Mouse (Mus musculus): ENCODE measurements around the gene Hectd2. TPM values are rescaled to one million over a fixed set of nuclear protein-coding genes. Genes with fewer than 3 reads are reported as not detected.

The Hectd2 gene
- polyA plus RNA-seq, 1 experiment from 2014 or later, result 4.3 TPM

DNA sequence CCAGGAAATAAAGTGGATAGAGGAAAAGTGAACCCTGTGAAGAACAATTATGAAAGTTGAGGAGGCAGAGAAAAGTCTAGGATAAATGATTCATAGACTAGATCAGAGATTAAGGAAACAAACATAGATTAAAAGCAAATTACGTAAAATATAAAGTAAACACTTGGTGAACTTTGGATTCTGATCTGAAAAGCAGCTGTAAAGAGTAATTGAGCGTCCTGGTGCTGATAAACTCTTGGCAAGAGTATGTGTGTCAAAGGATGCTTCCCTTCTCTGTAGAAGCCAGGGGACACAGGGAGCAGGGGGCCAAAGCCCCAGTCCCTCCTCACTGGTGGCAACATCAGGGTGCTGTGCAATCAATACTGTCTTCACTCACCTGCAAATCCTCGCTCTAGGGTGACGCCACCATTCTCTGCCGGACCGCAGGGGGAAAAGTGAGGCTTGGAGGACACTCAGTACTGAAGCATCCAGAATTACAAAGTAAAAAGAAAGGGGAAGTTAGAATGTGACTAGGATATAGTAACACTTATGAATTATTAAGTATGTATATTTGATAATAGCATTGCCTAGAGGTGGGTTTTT, 91.0 kb downstream of the Hectd2 start:
- ATAC-seq (ENCODE audit: low read depth) (no peak), DNase-seq (ENCODE audit: low spot score) (no peak)
- H3K27ac ChIP-seq (replicated peaks; ENCODE audit: low read depth, low read length), result no peak overlapping the region
- H3K4me2 ChIP-seq (ENCODE audit: low read depth, low read length), result no peak overlapping the region
- H3K4me1 ChIP-seq (ENCODE audit: control insufficient read depth, insufficient read depth, low read length), result no peaks in the 10 kb centered on the region; the same call in 1 of the 2 replicates
- no peaks in the 10 kb centered on the region for H3K36me3 ChIP-seq (ENCODE audit: control insufficient read depth, insufficient read depth, low read length)
- peaks cover 9% of the 10 kb centered on the region for H3K9me3 ChIP-seq (ENCODE audit: control insufficient read depth, low read length)
- WGBS, result 86% methylated on average over 6 of the region's 6 CpGs
- no peak overlapping the region for H3K9ac ChIP-seq (ENCODE audit: low read depth, low read length)
- H3K27me3 ChIP-seq (replicated peaks; ENCODE audit: control insufficient read depth, insufficient read depth, low read length), result no peaks in the 10 kb centered on the region
- H3K4me3 ChIP-seq (ENCODE audit: low read depth, low read length), result no peak overlapping the region

DNA sequence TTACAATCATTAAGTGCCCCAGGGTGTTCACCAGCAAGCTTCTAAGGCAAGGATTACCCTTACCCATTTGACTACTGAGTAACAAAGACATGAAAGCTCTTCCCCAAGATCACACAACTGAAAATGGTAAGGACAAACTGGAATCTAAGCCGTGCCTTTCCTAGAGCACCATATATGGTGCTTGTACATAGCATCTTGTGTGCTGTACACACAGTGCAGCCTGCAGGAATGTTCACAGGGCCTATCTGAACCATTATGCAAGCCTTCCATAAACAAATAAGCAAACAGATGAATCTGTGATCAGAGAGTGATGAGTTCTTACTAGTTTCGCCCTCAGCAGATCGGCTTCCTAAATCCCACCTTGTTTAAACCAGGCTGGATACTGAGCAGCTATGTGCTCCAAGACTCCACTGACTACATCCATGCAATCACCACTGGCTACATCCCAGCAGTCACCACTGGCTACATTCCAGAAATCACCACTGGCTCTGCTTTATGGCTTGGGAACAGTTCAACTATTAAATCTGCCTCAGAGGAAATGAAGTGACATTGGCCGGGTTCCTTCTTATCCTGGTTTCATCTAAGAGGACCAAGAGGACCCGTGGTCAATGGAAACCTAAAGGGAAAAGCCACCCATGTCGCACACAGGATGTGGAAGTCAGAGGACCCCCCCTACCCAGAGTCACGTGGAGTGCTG, 91.8 kb downstream of the Hectd2 start:
- no peak for ATAC-seq (ENCODE audit: low read depth)
- WGBS, result 82% methylated on average over 7 of the region's 7 CpGs
- H3K9me3 ChIP-seq (ENCODE audit: control insufficient read depth, low read length), result peaks cover 9% of the 10 kb centered on the region

DNA sequence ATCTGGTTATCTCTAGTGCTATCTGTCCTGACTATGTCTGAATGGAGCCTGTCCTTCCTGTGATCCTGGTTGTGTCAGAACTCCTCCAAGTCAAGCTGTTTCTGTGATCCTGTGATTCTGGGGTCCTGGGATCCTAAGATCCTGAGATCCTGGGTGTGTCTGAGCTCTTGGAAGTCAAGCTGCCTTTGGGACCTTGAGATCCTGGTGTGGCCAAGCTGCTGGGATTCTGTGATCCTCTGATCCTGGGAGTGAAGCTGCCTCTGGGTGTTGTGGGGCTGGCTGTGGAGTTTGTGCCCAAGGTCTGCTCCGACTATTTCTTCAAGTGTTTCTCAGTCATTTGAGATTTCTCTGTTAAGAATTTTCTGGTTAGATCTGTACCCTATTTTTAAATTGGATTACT, 98.2 kb downstream of the Hectd2 start:
- Histone ChIP-seq H3K9me3 (ENCODE audit: control insufficient read depth, low read length) (peaks cover 5% of the 10 kb centered on the region; the same call in 1 of the 2 replicates), H3K4me2 (ENCODE audit: low read depth, low read length) (no peak overlapping the region), H3K27me3 (replicated peaks; ENCODE audit: control insufficient read depth, insufficient read depth, low read length) (no peaks in the 10 kb centered on the region), H3K27ac (replicated peaks; ENCODE audit: low read depth, low read length) (no peak overlapping the region), H3K4me3 (ENCODE audit: low read depth, low read length) (no peak overlapping the region), H3K36me3 (ENCODE audit: control insufficient read depth, insufficient read depth, low read length) (no peaks in the 10 kb centered on the region), H3K4me1 (ENCODE audit: control insufficient read depth, insufficient read depth, low read length) (no peaks in the 10 kb centered on the region), H3K9ac (ENCODE audit: low read depth, low read length) (no peak overlapping the region)
- ATAC-seq (ENCODE audit: low read depth) (no peak), DNase-seq (ENCODE audit: low spot score) (no peak)
- 76% methylated on average over 1 of the region's 1 CpGs for WGBS

More for the DNA sequence above, 91.8 kb downstream of the Hectd2 start:
- H3K36me3 ChIP-seq (ENCODE audit: control insufficient read depth, insufficient read depth, low read length), result no peaks in the 10 kb centered on the region
- no peak overlapping the region for H3K4me3 ChIP-seq (ENCODE audit: low read depth, low read length)
- no peaks in the 10 kb centered on the region; the same call in 1 of the 2 replicates for H3K4me1 ChIP-seq (ENCODE audit: control insufficient read depth, insufficient read depth, low read length)
- no peak overlapping the region for H3K4me2 ChIP-seq (ENCODE audit: low read depth, low read length)
- no peak overlapping the region for H3K9ac ChIP-seq (ENCODE audit: low read depth, low read length)
- no peak overlapping the region for H3K27ac ChIP-seq (replicated peaks; ENCODE audit: low read depth, low read length)
- no peaks in the 10 kb centered on the region for H3K27me3 ChIP-seq (replicated peaks; ENCODE audit: control insufficient read depth, insufficient read depth, low read length)
- DNase-seq (ENCODE audit: low spot score), result no peak

DNA sequence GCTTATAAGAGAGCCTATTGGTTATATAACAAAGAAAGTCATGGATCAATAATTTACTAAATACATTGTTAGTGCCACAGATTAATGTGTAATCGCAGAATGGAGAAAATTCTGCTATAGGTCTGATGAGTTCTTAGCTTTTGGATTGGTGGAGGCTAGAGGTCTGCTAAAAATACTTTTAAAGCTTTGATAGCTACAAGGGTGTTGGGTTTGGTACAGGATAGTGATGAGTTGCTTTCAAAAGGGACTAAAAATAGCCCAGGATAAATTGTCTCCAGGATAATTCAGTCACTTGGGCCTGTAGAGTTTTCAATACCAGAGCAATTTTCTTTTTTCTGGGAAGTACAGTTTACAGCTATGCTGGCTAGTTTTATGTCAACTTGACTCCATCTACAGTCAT, 108.3 kb downstream of the Hectd2 start:
- no peaks in the 10 kb centered on the region for H3K27me3 ChIP-seq (replicated peaks; ENCODE audit: control insufficient read depth, insufficient read depth, low read length)
- H3K36me3 ChIP-seq (ENCODE audit: control insufficient read depth, insufficient read depth, low read length), result no peaks in the 10 kb centered on the region
- DNase-seq (ENCODE audit: low spot score), result no peak
- no peak for ATAC-seq (ENCODE audit: low read depth)
- H3K9me3 ChIP-seq (ENCODE audit: control insufficient read depth, low read length), result no peaks in the 10 kb centered on the region
- no peak overlapping the region for H3K4me2 ChIP-seq (ENCODE audit: low read depth, low read length)
- H3K4me1 ChIP-seq (ENCODE audit: control insufficient read depth, insufficient read depth, low read length), result no peaks in the 10 kb centered on the region
- WGBS, result 95% methylated on average over 1 of the region's 1 CpGs
- H3K27ac ChIP-seq (replicated peaks; ENCODE audit: low read depth, low read length), result no peak overlapping the region
- H3K9ac ChIP-seq (ENCODE audit: low read depth, low read length), result no peak overlapping the region
- H3K4me3 ChIP-seq (ENCODE audit: low read depth, low read length), result no peak overlapping the region

DNA sequence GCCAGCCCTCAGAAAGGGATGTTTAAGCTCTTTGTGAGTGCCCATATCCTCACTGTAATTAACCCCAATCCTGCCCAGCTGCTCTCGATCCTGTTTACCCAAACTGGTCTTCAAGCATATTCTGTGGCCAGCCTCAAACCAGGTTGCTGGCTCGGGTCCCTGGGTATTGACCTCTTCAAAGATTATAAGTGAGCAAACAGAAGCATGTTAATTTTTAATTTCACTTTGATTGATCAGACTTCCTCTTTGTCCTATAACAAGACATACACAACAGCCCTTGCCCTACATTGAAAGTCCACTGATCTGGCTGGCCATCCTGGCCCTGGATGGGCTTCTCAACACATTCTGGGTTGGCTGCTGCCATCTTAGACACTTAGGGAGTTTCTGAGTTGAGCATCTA, 109.5 kb downstream of the Hectd2 start:
- Histone ChIP-seq H3K36me3 (ENCODE audit: control insufficient read depth, insufficient read depth, low read length) (no peaks in the 10 kb centered on the region), H3K4me1 (ENCODE audit: control insufficient read depth, insufficient read depth, low read length) (no peaks in the 10 kb centered on the region), H3K27ac (replicated peaks; ENCODE audit: low read depth, low read length) (no peak overlapping the region), H3K4me2 (ENCODE audit: low read depth, low read length) (no peak overlapping the region), H3K4me3 (ENCODE audit: low read depth, low read length) (no peak overlapping the region), H3K9ac (ENCODE audit: low read depth, low read length) (no peak overlapping the region), H3K27me3 (replicated peaks; ENCODE audit: control insufficient read depth, insufficient read depth, low read length) (no peaks in the 10 kb centered on the region), H3K9me3 (ENCODE audit: control insufficient read depth, low read length) (no peaks in the 10 kb centered on the region)
- no peak for DNase-seq (ENCODE audit: low spot score)
- 57% methylated on average over 2 of the region's 2 CpGs for WGBS
- ATAC-seq (ENCODE audit: low read depth), result no peak

DNA sequence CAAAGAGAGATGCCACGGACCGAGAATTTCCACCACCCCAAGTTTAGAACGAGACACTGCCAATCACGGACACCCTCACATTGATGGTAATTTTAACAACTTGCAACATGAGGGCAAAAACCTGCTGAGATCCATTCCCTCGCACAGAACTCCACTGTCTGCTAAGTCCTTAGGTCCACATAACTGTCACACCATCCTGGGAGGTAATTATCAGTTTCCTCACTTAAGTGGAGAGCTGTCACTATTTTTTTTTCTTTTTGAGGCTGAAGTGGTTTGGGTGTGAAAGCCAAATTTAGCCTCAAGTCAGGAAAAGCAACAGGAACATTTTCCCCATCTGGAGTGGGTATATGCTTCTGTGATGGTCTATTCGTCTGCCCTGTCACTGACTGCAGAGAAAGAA, 110.0 kb downstream of the Hectd2 start:
- no peak overlapping the region for H3K4me2 ChIP-seq (ENCODE audit: low read depth, low read length)
- H3K4me3 ChIP-seq (ENCODE audit: low read depth, low read length), result no peak overlapping the region
- H3K4me1 ChIP-seq (ENCODE audit: control insufficient read depth, insufficient read depth, low read length), result no peaks in the 10 kb centered on the region
- H3K27ac ChIP-seq (replicated peaks; ENCODE audit: low read depth, low read length), result no peak overlapping the region
- no peaks in the 10 kb centered on the region for H3K9me3 ChIP-seq (ENCODE audit: control insufficient read depth, low read length)
- H3K27me3 ChIP-seq (replicated peaks; ENCODE audit: control insufficient read depth, insufficient read depth, low read length), result no peaks in the 10 kb centered on the region
- ATAC-seq (ENCODE audit: low read depth) (no peak), DNase-seq (ENCODE audit: low spot score) (no peak)
- no peaks in the 10 kb centered on the region for H3K36me3 ChIP-seq (ENCODE audit: control insufficient read depth, insufficient read depth, low read length)
- WGBS, result 70% methylated on average over 6 of the region's 6 CpGs
- no peak overlapping the region for H3K9ac ChIP-seq (ENCODE audit: low read depth, low read length)

DNA sequence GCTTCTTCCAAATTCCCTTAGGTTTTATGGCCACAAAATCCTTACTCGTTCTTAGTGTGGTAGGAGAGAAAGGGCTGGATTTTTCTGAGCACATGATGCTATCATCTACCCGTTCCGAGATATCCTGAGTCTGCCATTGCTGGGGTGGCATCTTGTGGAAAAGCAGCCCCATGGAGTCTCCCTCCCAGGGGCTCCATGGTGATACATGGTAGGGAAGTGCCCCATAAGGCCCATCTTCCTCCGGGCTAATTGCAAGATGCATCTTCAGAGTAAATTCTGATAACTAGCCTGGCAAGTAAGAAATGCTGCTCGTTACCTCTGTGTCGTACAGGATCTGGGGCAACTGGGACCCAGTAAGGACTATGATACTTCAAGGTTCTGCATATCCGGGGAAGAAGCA, 110.8 kb downstream of the Hectd2 start:
- Histone ChIP-seq H3K27ac (replicated peaks; ENCODE audit: low read depth, low read length) (no peak overlapping the region), H3K9ac (ENCODE audit: low read depth, low read length) (no peak overlapping the region), H3K4me2 (ENCODE audit: low read depth, low read length) (no peak overlapping the region), H3K9me3 (ENCODE audit: control insufficient read depth, low read length) (no peaks in the 10 kb centered on the region), H3K36me3 (ENCODE audit: control insufficient read depth, insufficient read depth, low read length) (no peaks in the 10 kb centered on the region), H3K4me3 (ENCODE audit: low read depth, low read length) (no peak overlapping the region), H3K27me3 (replicated peaks; ENCODE audit: control insufficient read depth, insufficient read depth, low read length) (no peaks in the 10 kb centered on the region), H3K4me1 (ENCODE audit: control insufficient read depth, insufficient read depth, low read length) (0 out of 2 replicates have a peak, but pooled peaks cover under 1% of the 10 kb centered on the region)
- WGBS, result 84% methylated on average over 7 of the region's 7 CpGs
- DNase-seq (ENCODE audit: low spot score) (no peak), ATAC-seq (ENCODE audit: low read depth) (no peak)

DNA sequence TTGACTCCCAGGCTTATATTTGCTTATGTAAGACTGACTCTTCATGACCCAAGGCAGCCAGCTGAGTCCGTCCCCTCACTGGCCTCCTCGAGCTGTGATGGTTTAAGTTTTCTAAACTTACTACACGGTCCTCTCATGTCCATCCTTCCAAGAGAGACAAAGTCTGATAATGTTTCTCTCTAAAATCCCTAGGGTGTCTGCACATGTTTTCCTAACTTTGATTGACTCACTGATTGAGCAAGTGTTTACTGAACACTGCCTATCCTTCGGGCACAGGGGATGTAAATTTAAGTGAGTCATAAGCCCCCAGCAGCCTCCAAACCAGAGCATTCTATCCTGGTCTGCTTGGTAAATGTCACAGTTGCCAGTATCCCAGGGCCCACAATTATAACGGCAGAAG, 111.2 kb downstream of the Hectd2 start:
- no peak overlapping the region for H3K4me2 ChIP-seq (ENCODE audit: low read depth, low read length)
- DNase-seq (ENCODE audit: low spot score) (no peak), ATAC-seq (ENCODE audit: low read depth) (no peak)
- H3K4me3 ChIP-seq (ENCODE audit: low read depth, low read length), result no peak overlapping the region
- 31% methylated on average over 5 of the region's 5 CpGs for WGBS
- no peak overlapping the region for H3K9ac ChIP-seq (ENCODE audit: low read depth, low read length)
- H3K4me1 ChIP-seq (ENCODE audit: control insufficient read depth, insufficient read depth, low read length), result 0 out of 2 replicates have a peak, but pooled peaks cover 3% of the 10 kb centered on the region
- no peaks in the 10 kb centered on the region for H3K27me3 ChIP-seq (replicated peaks; ENCODE audit: control insufficient read depth, insufficient read depth, low read length)
- no peaks in the 10 kb centered on the region for H3K9me3 ChIP-seq (ENCODE audit: control insufficient read depth, low read length)
- no peak overlapping the region for H3K27ac ChIP-seq (replicated peaks; ENCODE audit: low read depth, low read length)
- no peaks in the 10 kb centered on the region for H3K36me3 ChIP-seq (ENCODE audit: control insufficient read depth, insufficient read depth, low read length)

DNA sequence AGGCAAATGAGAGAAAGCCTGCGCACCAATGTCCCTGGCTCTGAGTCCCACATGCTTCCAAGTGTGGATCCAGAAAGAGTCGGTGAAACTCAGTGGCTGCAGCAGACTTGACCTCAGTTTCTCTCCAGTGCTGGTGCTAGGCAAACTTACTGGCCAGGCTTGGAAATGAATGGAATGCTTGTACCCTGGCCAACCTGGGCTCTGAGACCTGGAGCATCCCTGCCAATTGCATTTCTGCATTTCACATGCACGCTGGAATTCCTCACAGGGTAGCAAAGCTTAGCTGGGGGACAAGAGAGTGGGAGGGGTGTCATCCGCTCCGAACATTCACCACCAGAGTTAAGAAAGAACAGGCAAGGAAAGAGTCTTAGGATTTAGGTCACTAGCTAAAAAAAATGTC, 112.0 kb downstream of the Hectd2 start:
- ATAC-seq (ENCODE audit: low read depth) (no peak), DNase-seq (ENCODE audit: low spot score) (no peak)
- Histone ChIP-seq H3K4me1 (ENCODE audit: control insufficient read depth, insufficient read depth, low read length) (0 out of 2 replicates have a peak, but pooled peaks cover 3% of the 10 kb centered on the region), H3K9ac (ENCODE audit: low read depth, low read length) (no peak overlapping the region), H3K4me3 (ENCODE audit: low read depth, low read length) (no peak overlapping the region), H3K4me2 (ENCODE audit: low read depth, low read length) (no peak overlapping the region), H3K9me3 (ENCODE audit: control insufficient read depth, low read length) (no peaks in the 10 kb centered on the region), H3K36me3 (ENCODE audit: control insufficient read depth, insufficient read depth, low read length) (no peaks in the 10 kb centered on the region), H3K27ac (replicated peaks; ENCODE audit: low read depth, low read length) (no peak overlapping the region), H3K27me3 (replicated peaks; ENCODE audit: control insufficient read depth, insufficient read depth, low read length) (no peaks in the 10 kb centered on the region)
- WGBS, result 85% methylated on average over 5 of the region's 5 CpGs

Data from embryonic facial prominence, embryonic 14.5 days (tissue).